Mouse (Mus musculus): ENCODE measurements around the gene Maea. TPM values are rescaled to one million over a fixed set of nuclear protein-coding genes. Genes with fewer than 3 reads are reported as not detected.
"Not testable (repeated sequence)": the region's sequence is repeated elsewhere in the genome, so short reads cannot be mapped to it uniquely, and the experiment has no call there.

Gene Maea
- polyA plus RNA-seq, 1 experiment, result not detected

GRCm38 (mm10) chr5:33335977-33336360 lies 660 bp downstream of the Maea start:
- peaks cover 4% of the 10 kb centered on the region for H3K4me1 ChIP-seq (ENCODE audit: control insufficient read depth, insufficient read depth, low read length)
- no peak for TF ChIP-seq CTCF (IDR thresholded peaks at IDR 0.05; ENCODE audit: insufficient read depth, low read depth, low read length)
- TF ChIP-seq POLR2A (IDR thresholded peaks at IDR 0.05; ENCODE audit: insufficient read depth, low read depth, low read length), result no peak
- under 1% methylated on average over 31 of the region's 31 CpGs for WGBS
- H3K27ac ChIP-seq (ENCODE audit: insufficient read depth, low read depth, low read length), result no peak overlapping the region
- peak overlapping the region; percentile 77 for H3K4me3 ChIP-seq (ENCODE audit: insufficient read depth, low read depth, low read length)

- no peak overlapping the region for H3K4me3 ChIP-seq (ENCODE audit: insufficient read depth, low read depth, low read length)
- WGBS, result 65% methylated on average over 8 of the region's 8 CpGs
- H3K27ac ChIP-seq (ENCODE audit: insufficient read depth, low read depth, low read length), result no peak overlapping the region
- H3K4me1 ChIP-seq (ENCODE audit: control insufficient read depth, insufficient read depth, low read length), result peaks cover 4% of the 10 kb centered on the region
- TF ChIP-seq CTCF (IDR thresholded peaks at IDR 0.05; ENCODE audit: insufficient read depth, low read depth, low read length) (no peak), POLR2A (IDR thresholded peaks at IDR 0.05; ENCODE audit: insufficient read depth, low read depth, low read length) (no peak)
Measured at GRCm38 (mm10) chr5:33337206-33337605, 1.9 kb downstream of the Maea start.

DNA sequence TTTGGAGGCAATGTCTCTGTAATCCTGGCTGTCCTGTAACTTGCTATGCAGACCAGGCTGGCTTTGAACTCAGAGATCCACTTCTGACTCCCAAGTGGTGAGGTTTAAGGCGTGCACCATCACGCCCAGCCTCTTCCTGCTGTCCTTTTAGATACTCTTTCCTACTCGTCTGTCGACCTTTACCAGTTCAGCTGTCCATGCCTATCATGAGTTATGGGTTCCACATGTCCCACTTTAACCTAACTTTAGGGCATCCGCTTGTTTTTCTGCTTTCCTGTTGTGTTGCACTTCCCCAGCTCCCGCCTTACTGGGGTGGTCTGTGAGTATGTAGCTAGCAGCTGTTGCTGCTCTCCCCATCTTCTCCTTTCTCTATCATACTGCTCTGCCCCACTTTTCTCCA lies 5.9 kb downstream of the Maea start:
- TF ChIP-seq CTCF (IDR thresholded peaks at IDR 0.05; ENCODE audit: insufficient read depth, low read depth, low read length) (no peak), POLR2A (IDR thresholded peaks at IDR 0.05; ENCODE audit: insufficient read depth, low read depth, low read length) (no peak)
- 88% methylated on average over 6 of the region's 6 CpGs for WGBS

DNA sequence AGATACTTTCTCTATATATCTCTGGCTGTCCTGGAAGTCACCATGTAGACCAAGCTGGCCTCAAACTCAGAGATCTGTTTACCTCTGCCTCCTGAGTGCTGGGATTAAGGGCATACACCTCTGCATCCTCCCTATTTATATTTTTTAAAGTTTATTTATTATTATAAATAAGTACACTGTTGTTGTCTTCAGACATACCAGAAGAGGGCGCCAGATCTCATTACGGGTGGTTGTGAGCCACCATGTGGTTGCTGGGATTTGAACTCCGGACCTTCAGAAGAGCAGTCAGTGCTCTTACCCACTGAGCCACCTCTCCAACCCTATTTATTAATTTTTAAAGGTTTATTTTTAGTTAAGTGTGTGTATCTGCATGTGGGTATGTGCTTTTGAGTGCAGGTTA lies 6.9 kb downstream of the Maea start:
- H3K4me3 ChIP-seq (ENCODE audit: insufficient read depth, low read depth, low read length); H3K27ac ChIP-seq (ENCODE audit: insufficient read depth, low read depth, low read length); H3K4me1 ChIP-seq (ENCODE audit: control insufficient read depth, insufficient read depth, low read length): not testable (repeated sequence)
- WGBS, result 76% methylated on average over 3 of the region's 3 CpGs

More for the DNA sequence above, 5.9 kb downstream of the Maea start:
- Histone ChIP-seq H3K4me1 (ENCODE audit: control insufficient read depth, insufficient read depth, low read length) (peaks cover 4% of the 10 kb centered on the region), H3K4me3 (ENCODE audit: insufficient read depth, low read depth, low read length) (no peak overlapping the region), H3K27ac (ENCODE audit: insufficient read depth, low read depth, low read length) (no peak overlapping the region)

DNA sequence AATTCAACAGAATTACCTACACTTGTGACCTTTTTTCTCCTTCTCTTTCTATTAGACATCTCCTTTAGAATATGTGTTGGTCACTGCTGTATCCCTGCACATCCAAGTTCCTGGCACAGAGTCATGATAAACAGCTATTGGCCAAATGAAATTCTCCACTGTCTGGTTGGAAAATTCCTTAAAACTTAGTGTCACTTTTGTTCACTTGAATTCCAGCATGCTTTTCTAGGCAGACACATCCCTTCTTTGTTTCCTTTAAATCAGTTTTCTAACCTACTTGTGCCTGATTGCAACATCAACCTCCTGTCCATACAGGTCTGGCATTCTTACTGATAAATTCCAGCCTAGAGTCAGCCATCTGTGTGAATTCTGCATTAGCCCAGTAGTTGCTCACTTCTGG lies 7.5 kb downstream of the Maea start:
- no peak overlapping the region for H3K27ac ChIP-seq (ENCODE audit: insufficient read depth, low read depth, low read length)
- peaks cover 3% of the 10 kb centered on the region; the same call in 1 of the 2 replicates for H3K4me1 ChIP-seq (ENCODE audit: control insufficient read depth, insufficient read depth, low read length)
- H3K4me3 ChIP-seq (ENCODE audit: insufficient read depth, low read depth, low read length), result no peak overlapping the region
- TF ChIP-seq POLR2A (IDR thresholded peaks at IDR 0.05; ENCODE audit: insufficient read depth, low read depth, low read length), result no peak
- no peak for TF ChIP-seq CTCF (IDR thresholded peaks at IDR 0.05; ENCODE audit: insufficient read depth, low read depth, low read length)

DNA sequence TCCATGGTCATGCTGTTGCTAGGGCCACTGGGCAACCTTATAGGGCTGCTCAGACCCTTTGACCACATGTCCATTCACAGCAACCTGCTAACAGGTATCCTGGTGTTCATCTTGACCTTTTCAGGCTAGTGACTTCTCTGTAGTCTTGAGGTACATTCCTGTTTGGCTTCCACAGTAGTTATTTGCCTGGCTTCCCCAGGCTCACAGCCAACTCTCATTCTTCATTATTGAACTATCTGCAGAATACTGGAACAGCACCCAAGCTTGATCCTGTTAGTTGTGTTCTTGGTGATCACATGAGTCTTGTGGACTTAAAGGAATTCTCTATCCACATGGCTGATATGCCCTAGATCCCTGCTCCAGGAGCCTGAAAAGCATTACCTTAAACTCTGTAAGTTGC lies 8.3 kb downstream of the Maea start:
- Histone ChIP-seq H3K27ac (ENCODE audit: insufficient read depth, low read depth, low read length) (no peak overlapping the region), H3K4me3 (ENCODE audit: insufficient read depth, low read depth, low read length) (no peak overlapping the region)
- TF ChIP-seq POLR2A (IDR thresholded peaks at IDR 0.05; ENCODE audit: insufficient read depth, low read depth, low read length), result no peak
- no peak for TF ChIP-seq CTCF (IDR thresholded peaks at IDR 0.05; ENCODE audit: insufficient read depth, low read depth, low read length)

DNA sequence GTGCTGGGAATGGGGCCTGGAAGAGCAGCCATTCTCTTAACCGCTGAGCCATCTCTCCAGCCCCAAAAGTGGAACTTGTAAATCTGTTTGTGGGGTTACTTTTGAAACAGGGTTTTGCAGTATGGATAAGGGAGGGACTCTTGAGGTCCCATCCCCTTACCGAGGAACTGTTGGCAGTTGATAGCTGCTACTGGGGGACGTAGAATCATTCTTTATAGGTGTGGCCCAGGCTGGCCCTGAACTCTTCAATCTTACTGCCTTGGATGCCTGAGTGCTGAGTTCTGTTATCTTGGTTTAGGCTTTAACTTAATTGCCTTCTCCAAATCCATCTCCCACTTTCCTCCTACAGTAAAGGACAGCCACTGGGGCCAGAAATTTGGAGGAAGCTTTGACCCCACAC lies 8.8 kb downstream of the Maea start:
- 88% methylated on average over 3 of the region's 3 CpGs for WGBS
- Histone ChIP-seq H3K4me1 (ENCODE audit: control insufficient read depth, insufficient read depth, low read length) (peaks cover 4% of the 10 kb centered on the region; the same call in 1 of the 2 replicates), H3K4me3 (ENCODE audit: insufficient read depth, low read depth, low read length) (no peak overlapping the region), H3K27ac (ENCODE audit: insufficient read depth, low read depth, low read length) (no peak overlapping the region)
- no peak for TF ChIP-seq POLR2A (IDR thresholded peaks at IDR 0.05; ENCODE audit: insufficient read depth, low read depth, low read length)
- no peak for TF ChIP-seq CTCF (IDR thresholded peaks at IDR 0.05; ENCODE audit: insufficient read depth, low read depth, low read length)

More for the DNA sequence above, 8.3 kb downstream of the Maea start:
- H3K4me1 ChIP-seq (ENCODE audit: control insufficient read depth, insufficient read depth, low read length), result peaks cover 4% of the 10 kb centered on the region; the same call in 1 of the 2 replicates

DNA sequence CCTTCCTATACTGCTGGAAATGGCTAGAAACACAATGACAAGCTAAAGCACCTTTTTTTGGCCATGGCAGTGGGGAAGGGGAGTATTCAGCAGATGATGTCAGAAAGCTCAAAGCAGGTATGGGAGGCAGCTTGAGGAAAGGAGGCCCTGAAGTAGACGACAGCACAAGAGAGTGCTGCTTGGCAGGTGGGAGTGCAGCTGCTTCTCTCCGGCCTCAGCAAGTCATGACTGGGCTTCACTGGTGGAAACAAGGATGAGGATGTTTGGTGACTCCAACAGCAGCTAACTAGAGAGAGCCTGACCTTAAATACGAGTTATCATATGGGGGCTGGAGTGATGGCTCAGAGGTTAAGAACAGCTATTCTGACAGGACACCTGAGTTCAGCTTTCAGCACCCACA lies 12.3 kb downstream of the Maea start:
- 52% methylated on average over 3 of the region's 3 CpGs for WGBS
- TF ChIP-seq CTCF (IDR thresholded peaks at IDR 0.05; ENCODE audit: insufficient read depth, low read depth, low read length) (no peak), POLR2A (IDR thresholded peaks at IDR 0.05; ENCODE audit: insufficient read depth, low read depth, low read length) (no peak)
- peaks cover 8% of the 10 kb centered on the region; the same call in 1 of the 2 replicates for H3K4me1 ChIP-seq (ENCODE audit: control insufficient read depth, insufficient read depth, low read length)
- no peak overlapping the region; the same call in 1 of the 2 replicates for H3K27ac ChIP-seq (ENCODE audit: insufficient read depth, low read depth, low read length)
- no peak overlapping the region for H3K4me3 ChIP-seq (ENCODE audit: insufficient read depth, low read depth, low read length)

DNA sequence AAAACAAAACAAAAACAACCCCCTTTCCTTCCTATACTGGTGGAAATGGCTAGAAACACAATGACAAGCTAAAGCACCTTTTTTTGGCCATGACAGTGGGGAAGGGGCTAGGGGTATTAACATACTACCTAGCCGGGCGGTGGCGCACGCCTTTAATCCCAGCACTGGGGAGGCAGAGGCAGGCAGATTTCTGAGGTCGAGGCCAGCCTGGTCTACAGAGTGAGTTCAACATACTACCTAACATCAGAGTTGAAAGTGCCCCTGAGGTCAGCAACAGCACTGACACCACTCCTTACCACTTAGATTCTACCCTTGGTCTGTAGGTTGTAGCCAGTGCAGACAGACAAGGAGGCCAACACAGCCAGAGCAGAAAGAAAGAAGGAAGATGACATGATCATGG lies 13.9 kb downstream of the Maea start:
- Histone ChIP-seq H3K4me1 (ENCODE audit: control insufficient read depth, insufficient read depth, low read length) (peaks cover 10% of the 10 kb centered on the region; the same call in 1 of the 2 replicates), H3K27ac (ENCODE audit: insufficient read depth, low read depth, low read length) (no peak overlapping the region), H3K4me3 (ENCODE audit: insufficient read depth, low read depth, low read length) (no peak overlapping the region)
- 97% methylated on average over 5 of the region's 5 CpGs for WGBS
- TF ChIP-seq CTCF (IDR thresholded peaks at IDR 0.05; ENCODE audit: insufficient read depth, low read depth, low read length) (no peak), POLR2A (IDR thresholded peaks at IDR 0.05; ENCODE audit: insufficient read depth, low read depth, low read length) (no peak)

DNA sequence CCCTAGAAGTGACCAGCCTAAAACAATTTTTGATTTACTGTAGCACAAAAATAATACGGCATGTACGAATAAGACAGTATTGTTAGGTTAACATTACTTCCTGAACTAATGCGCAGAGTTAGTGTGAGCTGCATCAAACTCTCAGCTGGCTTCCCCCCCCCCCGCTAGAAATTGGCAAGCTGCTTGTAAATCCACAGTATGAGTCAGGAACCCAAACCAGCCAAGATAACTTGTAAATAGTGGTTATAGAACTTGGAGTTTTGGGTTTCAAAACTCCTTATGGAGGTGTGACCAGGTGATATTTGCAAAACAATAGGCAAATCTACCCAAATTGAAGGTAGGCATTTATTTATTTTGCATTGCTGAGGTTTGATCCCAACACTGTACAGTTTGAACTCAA lies 14.4 kb downstream of the Maea start:
- 60% methylated on average over 4 of the region's 4 CpGs for WGBS
- H3K4me1 ChIP-seq (ENCODE audit: control insufficient read depth, insufficient read depth, low read length), result peaks cover 10% of the 10 kb centered on the region; the same call in 1 of the 2 replicates
- H3K4me3 ChIP-seq (ENCODE audit: insufficient read depth, low read depth, low read length), result no peak overlapping the region
- no peak overlapping the region for H3K27ac ChIP-seq (ENCODE audit: insufficient read depth, low read depth, low read length)
- TF ChIP-seq CTCF (IDR thresholded peaks at IDR 0.05; ENCODE audit: insufficient read depth, low read depth, low read length) (no peak), POLR2A (IDR thresholded peaks at IDR 0.05; ENCODE audit: insufficient read depth, low read depth, low read length) (no peak)
